Mouse (Mus musculus) heart, postnatal 14 days (tissue): Measurements from ENCODE around the gene Gm6408. TPM values are rescaled to one million over a fixed set of nuclear protein-coding genes. Genes with fewer than 3 reads are reported as not detected.
"Not testable (repeated sequence)": the region's sequence is repeated elsewhere in the genome, so short reads cannot be mapped to it uniquely, and the experiment has no call there.

Source experiments
- DNase-seq, 2 experiments: peaks; one replicate each; pipeline ENCODE4 v3.0.0; 2021 to 2022
- intact Hi-C: fragments of 180-260 bp; cut with DNase I; formaldehyde crosslinking; loops from one replicate; pipeline ENCODE4 v1.15.1; 2025
- long read RNA-seq, 2 experiments: library from polyadenylated mRNA; stranded (forward); transcript quantifications; one replicate each; pipeline ENCODE4 v2.0.0; 2021
- total RNA-seq, 2 experiments: library from RNA; stranded (reverse); gene quantifications; 2 replicates each; pipeline ENCODE4 v1.2.3; 2021

The Gm6408 gene
- total RNA-seq, result not detected
- long read RNA-seq, experiment 1, result 0 reads
- long read RNA-seq, experiment 2, result 0 reads

DNA sequence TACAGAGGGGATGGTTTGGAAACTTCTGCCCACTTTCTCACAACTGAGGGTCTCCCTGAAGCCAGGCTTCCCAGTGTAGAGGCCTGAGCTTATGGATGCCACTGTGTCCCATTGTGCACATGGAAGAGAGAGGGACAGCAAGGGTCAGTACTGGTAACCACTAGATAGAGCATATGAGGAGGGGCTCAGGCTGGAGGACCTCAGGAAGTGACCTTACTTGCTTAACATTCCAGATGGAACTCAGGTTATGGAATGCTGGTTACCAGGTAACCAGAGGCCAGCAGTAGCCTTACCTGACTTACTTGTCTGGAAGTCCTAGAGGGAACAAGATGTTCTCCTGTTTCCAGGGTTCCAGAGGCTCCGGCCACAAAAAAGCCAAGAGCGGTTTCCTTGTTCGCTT lies at the start of gene Gm6408:
Gene Gm6408, plus strand, starts transcription at position 301 of the 400 bp plus-strand sequence.
- intact Hi-C loops, DNase-seq: not testable (repeated sequence)

DNA sequence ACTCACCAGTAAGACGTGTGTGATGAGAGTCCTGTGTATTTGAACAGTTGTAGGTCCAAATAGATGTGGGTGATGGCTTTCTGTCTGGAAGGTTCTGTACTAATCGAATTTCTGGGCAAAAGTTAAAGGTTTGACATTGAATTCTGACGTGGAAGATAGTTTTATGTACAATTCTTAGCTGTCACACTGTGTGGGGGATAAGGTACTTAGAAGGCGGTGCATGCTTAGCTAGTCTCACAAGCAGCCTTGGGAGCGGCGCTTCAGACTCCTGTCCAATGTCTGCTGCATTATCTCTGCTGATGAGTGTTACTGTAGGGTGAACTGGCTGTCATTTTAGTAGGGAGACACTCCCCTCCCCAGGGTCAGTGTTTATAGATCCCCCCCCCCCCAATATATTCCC lies 49.3 kb upstream of the Gm6408 start:
- intact Hi-C loops, result no loop called here
- no peak for DNase-seq

DNA sequence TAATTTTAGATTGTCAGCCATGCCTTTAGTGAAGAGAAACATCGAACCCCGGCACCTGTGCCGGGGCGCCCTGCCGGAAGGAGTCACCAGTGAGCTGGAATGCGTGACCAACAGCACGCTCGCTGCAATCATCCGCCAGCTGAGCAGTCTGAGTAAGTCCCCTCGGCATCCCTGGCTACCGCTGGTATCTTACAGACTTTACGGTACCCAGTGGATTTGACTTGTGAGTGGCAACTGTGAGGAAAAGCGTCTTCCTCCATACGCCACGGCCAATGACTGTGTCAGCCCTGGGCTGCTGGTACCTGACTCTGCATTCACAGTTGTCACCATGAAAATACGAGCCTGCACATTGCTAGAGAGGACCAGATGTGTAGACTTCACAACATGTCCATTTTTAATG lies 46.4 kb upstream of the Gm6408 start:
- no peak for DNase-seq
- intact Hi-C loops, result no loop called here

DNA sequence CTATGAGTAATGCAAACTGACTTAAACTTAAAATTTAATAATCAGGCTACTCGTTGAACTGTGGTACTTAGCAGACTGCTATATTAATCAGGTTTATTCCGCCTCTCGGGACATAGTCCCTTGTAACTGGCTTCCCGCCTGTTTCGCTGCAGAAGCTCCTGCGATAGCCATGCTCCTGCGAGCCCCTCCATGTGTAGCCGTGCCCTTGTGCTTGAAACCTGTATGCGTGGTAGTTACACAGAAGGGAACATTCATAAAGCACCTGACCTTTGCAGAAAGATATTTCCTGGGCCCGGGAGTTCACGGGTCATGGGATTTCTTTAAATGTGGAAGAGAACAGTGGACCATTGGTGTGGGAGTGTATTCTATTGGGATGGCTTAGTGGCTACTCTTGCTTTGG lies 45.0 kb upstream of the Gm6408 start:
- DNase-seq, result no peak
- intact Hi-C loops, result no loop called here

DNA sequence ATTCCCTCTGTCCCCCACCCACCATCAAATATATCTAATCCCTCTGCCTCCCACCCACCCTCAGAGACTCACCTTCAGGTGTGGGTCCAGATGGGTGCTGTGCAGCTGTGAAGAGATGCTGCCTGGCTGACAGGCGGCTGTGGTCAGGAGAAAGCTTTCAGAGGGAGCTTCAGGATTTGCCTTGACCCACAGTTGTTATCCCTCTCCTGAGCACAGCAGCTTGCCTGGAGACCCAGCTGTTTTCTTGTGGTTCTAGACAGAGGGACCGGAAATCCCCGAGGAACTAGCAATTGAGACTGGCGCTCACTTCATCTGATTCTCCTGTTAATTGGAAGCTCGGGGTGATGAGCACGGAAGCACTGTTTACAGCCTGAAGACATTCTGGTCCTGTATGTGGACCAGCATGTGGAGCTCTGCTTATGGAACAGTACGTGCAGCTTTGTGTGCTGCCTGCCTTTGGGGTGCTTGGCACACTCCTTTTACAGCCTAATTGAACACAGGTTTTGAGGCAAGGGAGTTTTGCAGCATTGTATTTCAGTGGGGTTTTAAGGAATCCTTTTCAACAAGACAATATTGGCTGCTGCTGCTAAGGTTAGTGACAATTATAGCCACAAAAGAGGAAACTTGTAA lies 42.5 kb upstream of the Gm6408 start:
- intact Hi-C loops, result no loop called here
- no peak for DNase-seq

DNA sequence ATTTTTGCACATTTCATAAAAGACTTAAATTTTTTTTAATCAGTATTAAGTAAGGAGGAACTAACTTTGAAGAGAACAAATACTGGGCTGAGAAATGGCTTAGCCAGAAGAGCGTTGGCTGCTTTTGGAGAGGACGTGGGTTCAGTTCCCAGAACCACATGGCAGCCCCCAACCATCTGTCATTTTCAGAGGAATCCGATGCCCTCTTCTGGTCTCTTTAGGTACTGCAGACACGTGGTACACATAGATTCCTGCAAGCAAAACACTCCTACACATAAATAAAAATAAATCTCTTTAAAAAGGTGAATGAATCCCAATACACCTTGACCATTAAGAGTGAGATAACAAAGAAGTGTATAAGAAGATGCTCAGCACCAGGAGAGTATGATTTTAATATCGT lies 41.5 kb upstream of the Gm6408 start:
- intact Hi-C loops, result no loop called here
- no peak for DNase-seq

DNA sequence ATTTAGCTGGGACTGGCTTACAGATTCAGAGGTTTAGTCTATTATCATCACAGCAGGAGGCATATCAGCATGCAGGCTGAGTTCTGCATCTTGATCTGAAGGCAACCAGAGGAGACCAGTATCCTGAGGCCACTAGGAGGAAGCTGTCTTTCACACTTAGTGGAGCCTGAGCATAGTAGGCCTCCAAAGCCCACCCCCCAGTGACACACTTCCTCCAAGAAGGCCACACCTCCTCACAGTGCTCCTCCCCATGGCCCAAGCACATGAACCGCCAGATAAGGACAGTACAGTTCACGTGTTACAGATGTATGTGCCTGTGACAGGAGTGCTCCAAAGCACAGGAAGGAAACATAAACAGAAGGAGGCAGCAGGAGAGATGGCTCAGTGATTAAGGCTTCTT lies 39.0 kb upstream of the Gm6408 start:
- no peak for DNase-seq
- intact Hi-C loops, result no loop called here

DNA sequence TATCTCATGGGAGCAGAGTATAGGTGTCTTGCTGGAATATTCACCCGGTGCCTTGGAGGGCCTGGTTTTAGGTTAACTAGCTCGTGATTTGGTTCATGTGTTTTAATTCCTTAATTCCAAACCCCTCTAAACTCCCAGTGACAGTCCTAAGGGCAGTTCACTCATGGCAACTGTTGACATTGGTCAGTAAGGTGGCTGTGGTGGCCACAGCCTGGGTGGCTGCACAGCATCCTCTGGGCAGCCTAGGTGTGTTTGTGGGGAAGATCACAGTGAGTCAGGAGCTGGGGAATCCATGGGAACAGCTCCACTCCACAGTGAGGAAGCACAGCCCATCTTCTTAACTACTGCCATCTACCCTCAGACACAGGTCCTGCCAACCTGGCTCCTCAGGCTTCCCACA lies 35.1 kb upstream of the Gm6408 start:
- intact Hi-C loops, result no loop called here
- no peak for DNase-seq

DNA sequence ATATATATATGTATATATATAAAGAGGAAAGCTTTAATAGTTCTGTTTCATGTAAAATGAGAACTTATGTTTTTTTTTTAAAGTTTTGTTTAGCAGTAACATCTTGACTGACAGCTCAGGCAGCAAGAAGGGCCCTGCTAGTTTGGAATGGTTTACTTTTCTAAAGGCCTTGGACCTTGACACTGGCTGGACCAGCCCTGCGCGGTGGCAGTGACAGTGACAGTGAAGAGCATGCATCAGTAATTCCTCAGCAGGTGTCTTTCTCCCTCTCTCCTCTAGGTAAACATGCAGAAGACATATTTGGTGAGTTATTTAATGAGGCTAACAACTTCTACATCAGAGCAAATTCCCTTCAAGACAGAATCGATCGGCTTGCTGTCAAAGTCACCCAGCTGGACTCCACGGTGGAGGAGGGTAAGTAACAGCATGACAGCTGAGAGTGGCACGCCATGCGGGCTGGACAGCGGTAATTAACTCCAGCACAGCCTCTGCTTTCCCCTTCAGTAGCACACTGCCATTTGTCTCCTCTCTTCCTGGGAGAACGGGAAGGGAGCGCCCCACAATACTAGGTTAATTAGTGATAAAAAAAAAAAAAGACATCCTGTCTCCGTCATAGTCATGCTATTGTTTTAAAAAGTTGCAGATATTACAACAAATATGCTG lies 30.0 kb upstream of the Gm6408 start:
- no peak for DNase-seq
- intact Hi-C loops, result no loop called here

DNA sequence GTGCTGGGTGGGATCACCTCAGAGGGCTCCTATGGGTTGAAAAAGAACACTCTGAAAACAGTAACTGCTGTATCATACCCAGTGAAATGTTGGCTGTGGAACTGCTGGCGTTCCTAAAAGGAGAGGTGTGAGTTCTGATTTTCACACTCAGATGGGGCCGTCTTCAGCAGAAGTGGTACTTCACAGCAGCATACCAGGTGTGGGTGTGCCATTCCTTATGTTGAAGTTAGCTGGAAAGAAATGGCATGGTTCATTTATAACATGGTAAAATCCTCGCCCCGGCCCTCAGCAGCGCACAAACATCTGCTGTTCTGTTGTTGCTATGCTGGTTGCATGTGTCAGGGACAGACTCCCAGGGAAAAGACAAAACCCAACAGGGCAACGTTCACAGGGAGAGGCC lies 28.2 kb upstream of the Gm6408 start:
- intact Hi-C loops, result no loop called here
- no peak for DNase-seq

DNA sequence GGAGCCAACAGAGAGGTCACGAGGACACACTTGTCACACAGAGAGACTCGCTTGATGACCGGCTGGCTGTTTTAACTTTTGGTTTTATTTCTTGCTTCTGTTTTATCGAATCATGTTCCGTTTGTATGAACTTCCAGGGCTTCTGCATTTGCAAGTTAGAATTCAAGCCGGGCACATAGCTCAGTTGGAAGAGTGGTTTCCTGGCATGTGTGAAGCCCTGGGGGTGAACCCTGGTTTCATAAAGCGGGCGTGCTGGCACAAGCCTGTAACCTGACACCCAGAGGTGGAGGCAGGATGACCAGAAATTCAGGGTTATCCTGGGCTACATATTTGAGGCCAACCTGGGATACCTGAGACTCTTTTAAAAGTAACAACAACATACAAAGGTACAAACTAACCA lies 20.2 kb upstream of the Gm6408 start:
- intact Hi-C loops, result no loop called here
- no peak for DNase-seq

DNA sequence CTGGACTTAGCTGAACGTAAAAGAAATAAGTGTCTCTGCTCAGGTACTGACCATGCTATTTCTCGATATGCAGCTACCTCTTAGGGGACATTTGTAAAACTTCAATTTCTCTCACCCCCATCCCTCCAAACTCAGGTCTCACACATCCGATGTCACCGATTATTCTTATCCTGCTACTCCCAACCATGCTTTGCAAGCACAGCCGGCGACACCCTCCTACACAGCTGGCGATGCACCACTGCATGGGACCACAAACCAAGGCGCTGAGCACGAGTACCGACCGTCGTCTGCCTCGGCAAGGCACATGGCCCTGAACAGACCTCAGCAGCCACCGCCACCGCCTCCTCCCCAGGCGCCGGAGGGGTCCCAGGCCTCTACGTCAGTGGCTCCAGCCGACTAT lies 15.1 kb upstream of the Gm6408 start:
- intact Hi-C loops, result no loop called here
- DNase-seq, result no peak

DNA sequence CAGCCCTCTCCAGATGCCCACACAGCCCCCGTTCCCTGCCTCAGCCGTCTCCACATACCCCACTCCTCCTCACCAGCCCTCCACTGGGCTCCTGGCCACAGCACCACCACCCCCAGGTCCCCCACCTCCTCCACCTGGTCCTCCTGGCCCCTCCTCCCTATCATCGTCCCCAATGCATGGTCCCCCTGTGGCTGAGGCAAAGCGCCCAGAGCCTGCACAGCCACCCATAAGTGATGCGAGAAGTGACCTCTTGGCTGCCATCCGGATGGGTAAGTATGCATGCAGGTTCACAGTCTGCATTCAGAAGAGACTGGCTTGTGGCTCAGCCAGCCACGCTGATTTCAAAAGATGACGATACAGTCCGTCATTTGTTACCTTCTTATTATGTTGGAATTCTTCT lies 13.5 kb upstream of the Gm6408 start:
- intact Hi-C loops, result no loop called here
- no peak for DNase-seq

DNA sequence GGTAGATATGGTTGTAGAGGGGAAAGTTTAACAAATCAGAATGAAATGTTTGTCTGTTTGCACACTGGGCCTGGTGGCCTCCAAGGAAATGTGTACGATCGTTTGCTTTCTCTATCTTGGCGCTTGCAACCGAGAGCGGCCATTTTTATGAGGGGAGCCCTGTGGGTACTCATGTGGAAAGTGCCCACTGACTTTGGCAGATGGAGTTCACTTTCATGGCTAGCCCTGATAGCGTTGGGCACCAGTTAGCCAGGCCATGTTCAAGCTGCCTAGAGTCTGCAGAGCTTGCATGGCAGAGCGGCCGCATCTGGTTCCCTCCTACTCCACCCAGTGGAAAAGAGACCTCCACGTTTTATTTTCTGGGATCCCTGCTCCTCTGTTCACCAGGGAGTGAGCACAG lies 10.9 kb upstream of the Gm6408 start:
- intact Hi-C loops, result loop anchor here (10.0 kb wide), 1 partner anchor 276 kb away; no protein-coding TSS in a partner anchor
- no peak for DNase-seq

DNA sequence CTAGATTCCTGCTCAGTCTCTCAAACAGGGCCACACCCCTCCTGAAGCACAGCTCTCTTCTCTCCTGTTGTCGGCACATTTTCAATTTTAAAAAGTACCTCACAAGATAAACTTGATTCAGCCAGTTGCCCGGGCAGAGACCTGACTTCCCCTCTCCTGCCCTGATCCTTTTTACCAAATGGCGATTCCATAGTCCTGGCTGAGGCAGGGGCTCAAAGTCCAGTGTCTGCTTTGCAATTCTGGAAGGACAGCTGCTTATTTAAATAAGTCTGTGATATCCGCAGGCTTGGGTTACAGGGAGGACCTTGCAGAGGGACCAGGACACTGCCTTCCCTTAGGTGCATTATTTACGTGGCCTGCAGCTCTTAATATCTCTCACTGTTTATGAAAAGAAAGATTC lies 10.5 kb upstream of the Gm6408 start:
- DNase-seq, result no peak
- intact Hi-C loops, result loop anchor here (10.0 kb wide), 1 partner anchor 277 kb away; no protein-coding TSS in a partner anchor

DNA sequence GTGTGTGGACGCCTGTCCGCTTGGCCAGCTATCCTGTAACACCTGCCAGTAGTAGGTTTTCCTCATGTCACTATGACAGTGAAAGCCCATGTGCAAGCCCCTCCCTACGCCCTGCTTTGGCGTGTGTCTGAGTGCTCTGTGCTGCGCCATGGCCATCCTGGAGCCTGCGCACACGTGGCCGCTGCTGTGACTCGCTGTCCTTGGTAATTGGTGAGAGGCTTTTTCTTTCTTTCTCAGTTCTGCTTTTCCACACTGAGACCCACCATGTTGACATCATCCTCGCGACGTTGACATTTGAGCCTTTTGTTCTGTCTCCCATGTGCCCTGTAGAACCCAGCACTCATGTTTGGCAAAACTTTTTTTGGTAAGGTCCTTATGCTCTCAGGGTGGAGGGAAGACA lies 9.9 kb upstream of the Gm6408 start:
- intact Hi-C loops, result loop anchor here (10.0 kb wide), 1 partner anchor 277 kb away; no protein-coding TSS in a partner anchor
- no peak for DNase-seq

DNA sequence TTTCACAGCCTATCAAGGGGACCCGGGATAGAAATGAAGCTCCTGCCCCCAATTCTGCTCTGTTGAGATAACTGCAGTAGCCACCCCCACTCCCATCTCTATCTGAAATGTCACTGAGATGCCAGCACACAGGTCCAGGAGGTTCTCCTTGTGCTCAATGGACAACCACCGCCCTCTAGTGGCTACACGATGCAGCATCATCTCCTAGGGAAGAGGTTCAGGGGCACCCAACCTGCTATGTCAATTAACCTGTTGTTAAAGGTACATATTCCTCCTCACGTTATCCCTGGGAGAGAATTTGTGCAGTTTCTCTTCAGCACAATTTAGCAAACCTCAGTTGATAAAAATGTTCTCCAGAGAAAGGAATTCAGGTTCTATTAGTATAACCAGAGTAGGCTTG lies 2.2 kb upstream of the Gm6408 start:
- intact Hi-C loops, result loop anchor here (5.0 to 10.0 kb wide), 2 partner anchors 147 to 285 kb away; no protein-coding TSS in a partner anchor
- peak; percentile 7 to 16 for DNase-seq

DNA sequence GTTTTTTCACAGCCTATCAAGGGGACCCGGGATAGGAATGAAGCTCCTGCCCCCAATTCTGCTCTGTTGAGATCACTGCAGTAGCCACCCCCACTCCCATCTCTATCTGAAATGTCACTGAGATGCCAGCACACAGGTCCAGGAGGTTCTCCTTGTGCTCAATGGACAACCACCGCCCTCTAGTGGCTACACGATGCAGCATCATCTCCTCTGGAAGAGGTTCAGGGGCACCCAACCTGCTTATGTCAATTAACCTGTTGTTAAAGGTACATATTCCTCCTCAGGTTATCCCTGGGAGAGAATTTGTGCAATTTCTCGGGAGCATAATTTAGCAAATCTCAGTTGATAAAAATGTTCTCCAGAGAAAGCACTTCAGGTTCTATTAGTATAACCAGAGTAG lies 7.2 kb downstream of the Gm6408 start:
- DNase-seq, result peak; percentile 13 to 42
- intact Hi-C loops, result not testable (repeated sequence)

DNA sequence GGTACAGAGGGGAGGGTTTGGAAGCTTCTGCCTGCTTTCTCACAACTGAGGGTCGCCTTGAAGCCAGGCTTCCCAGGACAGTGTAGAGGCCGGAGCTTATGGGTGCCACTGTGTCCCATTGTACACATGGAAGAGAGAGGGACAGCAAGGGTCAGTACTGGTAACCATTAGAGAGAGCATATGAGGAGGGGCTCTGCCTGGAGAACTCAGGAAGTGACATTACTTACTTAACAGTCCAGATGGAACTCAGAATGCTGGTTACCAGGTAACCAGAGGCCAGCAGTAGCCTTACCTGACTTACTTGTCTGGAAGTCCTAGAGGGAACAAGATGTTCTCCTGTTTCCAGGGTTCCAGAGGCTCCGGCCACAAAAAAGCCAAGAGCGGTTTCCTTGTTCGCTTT lies 9.3 kb downstream of the Gm6408 start, which contains the start of gene Gm6370:
Gene Gm6370, plus strand, starts transcription at position 301 of the 400 bp plus-strand sequence.
- intact Hi-C loops, DNase-seq: not testable (repeated sequence)

DNA sequence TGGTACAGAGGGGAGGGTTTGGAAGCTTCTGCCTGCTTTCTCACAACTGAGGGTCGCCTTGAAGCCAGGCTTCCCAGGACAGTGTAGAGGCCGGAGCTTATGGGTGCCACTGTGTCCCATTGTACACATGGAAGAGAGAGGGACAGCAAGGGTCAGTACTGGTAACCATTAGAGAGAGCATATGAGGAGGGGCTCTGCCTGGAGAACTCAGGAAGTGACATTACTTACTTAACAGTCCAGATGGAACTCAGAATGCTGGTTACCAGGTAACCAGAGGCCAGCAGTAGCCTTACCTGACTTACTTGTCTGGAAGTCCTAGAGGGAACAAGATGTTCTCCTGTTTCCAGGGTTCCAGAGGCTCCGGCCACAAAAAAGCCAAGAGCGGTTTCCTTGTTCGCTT lies 20.3 kb downstream of the Gm6408 start, which contains the start of gene 4930449I24Rik:
Gene 4930449I24Rik, plus strand, starts transcription at position 301 of the 400 bp plus-strand sequence.
- DNase-seq, result not testable (repeated sequence)

DNA sequence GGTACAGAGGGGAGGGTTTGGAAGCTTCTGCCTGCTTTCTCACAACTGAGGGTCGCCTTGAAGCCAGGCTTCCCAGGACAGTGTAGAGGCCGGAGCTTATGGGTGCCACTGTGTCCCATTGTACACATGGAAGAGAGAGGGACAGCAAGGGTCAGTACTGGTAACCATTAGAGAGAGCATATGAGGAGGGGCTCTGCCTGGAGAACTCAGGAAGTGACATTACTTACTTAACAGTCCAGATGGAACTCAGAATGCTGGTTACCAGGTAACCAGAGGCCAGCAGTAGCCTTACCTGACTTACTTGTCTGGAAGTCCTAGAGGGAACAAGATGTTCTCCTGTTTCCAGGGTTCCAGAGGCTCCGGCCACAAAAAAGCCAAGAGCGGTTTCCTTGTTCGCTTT lies 32.1 kb downstream of the Gm6408 start, which contains the start of gene Gm3402:
Gene Gm3402, plus strand, starts transcription at position 301 of the 400 bp plus-strand sequence.
- intact Hi-C loops, DNase-seq: not testable (repeated sequence)

More for the DNA sequence above, 20.3 kb downstream of the Gm6408 start, which contains the start of gene 4930449I24Rik:
- intact Hi-C loops, result not testable (repeated sequence)

DNA sequence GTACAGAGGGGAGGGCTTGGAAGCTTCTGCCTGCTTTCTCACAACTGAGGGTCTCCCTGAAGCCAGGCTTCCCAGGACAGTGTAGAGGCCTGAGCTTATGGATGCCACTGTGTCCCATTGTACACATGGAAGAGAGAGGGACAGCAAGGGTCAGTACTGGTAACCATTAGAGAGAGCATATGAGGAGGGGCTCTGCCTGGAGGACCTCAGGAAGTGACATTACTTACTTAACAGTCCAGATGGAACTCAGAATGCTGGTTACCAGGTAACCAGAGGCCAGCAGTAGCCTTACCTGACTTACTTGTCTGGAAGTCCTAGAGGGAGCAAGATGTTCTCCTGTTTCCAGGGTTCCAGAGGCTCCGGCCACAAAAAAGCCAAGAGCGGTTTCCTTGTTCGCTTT lies 43.7 kb downstream of the Gm6408 start, which contains the start of gene Gm3404:
Gene Gm3404, plus strand, starts transcription at position 301 of the 400 bp plus-strand sequence.
- DNase-seq, intact Hi-C loops: not testable (repeated sequence)
